Mouse (Mus musculus) G1E (cell line): ENCODE measurements around the gene Dcdc2c.

Source experiments
- CTCF ChIP-seq: IDR thresholded peaks from 2 replicates; pipeline ENCODE4 v1.5.1; 2012; ENCODE audit warnings: low read depth, low read length, inconsistent platforms, mixed read lengths
- GATA1 ChIP-seq: IDR thresholded peaks from 2 replicates; pipeline ENCODE4 v1.6.1; 2012; ENCODE audit warnings: borderline replicate concordance, low read length, inconsistent platforms, mixed read lengths
- GATA2 ChIP-seq: IDR thresholded peaks from 2 replicates; pipeline ENCODE4 v1.6.1; 2012; ENCODE audit warnings: low read depth, low read length, inconsistent platforms, borderline replicate concordance
- POLR2AphosphoS5 ChIP-seq: IDR thresholded peaks from 2 replicates; pipeline ENCODE4 v1.6.1; 2012; ENCODE audit warnings: low read depth, low read length, inconsistent platforms; ENCODE audit not compliant: insufficient replicate concordance

GRCm38 (mm10) chr12:28548887-28549286 is 3.3 kb downstream of the Dcdc2c start:
- TF ChIP-seq GATA1, result no peak
- TF ChIP-seq CTCF, result no peak
- TF ChIP-seq GATA2, result no peak
- no peak for TF ChIP-seq POLR2AphosphoS5
